Mouse (Mus musculus) frontal cortex, adult (tissue): ENCODE data around the gene Itgal.
"Not testable (repeated sequence)": the region's sequence is repeated elsewhere in the genome, so short reads cannot be mapped to it uniquely, and the experiment has no call there.

Experiments
- ATAC-seq: cut with Nextera tagmentation; 2 replicates; pipeline ENCODE4 v1.9.2; 2017; ENCODE audit warnings: mild to moderate bottlenecking, moderate library complexity, mixed read lengths; ENCODE audit not compliant: low TSS enrichment

Gene Itgal

DNA sequence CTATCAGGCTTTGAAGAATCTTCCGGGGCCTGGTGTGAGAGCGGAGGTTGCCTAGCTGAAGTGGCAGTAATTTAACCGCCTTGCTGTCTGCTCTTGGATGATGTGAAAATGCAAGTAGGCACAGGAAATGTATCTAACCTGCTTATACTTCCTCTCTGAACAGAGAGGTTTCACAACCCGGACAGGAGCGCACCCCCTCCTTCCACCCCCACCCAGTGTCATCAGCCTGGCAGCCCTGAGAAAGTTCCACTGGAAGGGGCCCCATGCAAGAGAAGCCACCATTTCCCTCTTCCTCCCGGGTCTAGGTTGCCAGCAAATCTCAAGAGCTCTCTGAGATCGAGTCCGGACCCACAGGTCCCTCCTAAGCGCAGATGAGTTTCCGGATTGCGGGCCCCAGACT, at the start of gene Itgal:
TSS of gene Itgal (plus strand) at position 163 of the 400 bp plus-strand sequence.
- ATAC-seq = no peak

DNA sequence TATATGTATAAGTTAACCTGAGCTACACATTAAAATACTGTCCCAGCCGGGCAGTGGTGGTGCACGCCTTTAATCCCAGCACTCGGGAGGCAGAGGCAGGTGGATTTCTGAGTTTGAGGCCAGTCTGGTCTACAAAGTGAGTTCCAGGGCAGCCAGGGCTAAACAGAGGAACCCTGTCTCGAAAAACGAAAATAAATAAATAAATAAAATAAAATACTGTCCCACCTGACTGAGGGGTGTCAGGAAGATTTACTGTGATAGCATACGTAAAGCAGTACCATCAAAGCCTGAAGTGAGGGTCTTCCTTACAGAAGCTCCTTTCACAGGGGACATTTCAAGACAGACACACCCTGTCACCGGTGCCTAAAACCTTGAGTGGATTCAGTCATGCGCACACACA, 45.5 kb upstream of the Itgal start:
- ATAC-seq = not testable (repeated sequence)

DNA sequence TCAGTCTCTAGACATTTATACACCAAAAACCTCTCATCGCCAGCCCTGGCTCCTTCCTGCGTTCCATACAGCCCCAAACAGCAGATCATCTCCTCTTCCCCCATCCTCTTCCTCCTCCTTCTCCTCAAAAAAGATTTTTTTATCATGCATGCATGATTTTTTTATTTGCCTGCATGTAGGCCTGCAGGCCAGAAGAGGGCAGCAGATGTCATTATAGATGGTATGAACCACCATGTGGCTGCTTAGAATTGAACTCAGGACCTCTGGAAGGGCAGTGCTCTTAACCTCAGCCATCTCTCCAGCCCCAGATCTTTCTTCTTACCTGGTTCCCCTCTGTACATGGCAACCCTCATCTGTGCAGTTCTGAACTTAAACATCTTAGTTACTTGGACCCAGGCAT, 43.6 kb upstream of the Itgal start:
- ATAC-seq = no peak

DNA sequence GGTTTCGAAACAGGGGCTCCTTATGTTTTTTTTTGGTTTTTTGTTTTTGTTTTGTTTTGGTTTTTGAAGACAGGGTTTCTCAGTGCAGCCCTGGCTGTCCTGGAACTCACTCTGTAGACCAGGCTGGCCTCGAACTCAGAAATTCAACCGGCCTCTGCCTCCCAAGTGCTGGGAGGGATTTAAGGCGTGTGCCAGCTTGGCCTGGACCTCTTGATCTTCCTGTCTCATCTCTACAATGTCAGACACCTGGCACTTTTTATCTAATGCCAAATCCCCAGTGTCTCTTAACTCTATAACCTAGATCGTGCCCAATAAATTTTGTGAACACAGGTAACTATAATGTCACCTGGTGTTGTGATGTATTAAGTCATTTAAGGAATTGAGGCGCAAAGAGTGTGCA, 42.7 kb upstream of the Itgal start:
- ATAC-seq = no peak

DNA sequence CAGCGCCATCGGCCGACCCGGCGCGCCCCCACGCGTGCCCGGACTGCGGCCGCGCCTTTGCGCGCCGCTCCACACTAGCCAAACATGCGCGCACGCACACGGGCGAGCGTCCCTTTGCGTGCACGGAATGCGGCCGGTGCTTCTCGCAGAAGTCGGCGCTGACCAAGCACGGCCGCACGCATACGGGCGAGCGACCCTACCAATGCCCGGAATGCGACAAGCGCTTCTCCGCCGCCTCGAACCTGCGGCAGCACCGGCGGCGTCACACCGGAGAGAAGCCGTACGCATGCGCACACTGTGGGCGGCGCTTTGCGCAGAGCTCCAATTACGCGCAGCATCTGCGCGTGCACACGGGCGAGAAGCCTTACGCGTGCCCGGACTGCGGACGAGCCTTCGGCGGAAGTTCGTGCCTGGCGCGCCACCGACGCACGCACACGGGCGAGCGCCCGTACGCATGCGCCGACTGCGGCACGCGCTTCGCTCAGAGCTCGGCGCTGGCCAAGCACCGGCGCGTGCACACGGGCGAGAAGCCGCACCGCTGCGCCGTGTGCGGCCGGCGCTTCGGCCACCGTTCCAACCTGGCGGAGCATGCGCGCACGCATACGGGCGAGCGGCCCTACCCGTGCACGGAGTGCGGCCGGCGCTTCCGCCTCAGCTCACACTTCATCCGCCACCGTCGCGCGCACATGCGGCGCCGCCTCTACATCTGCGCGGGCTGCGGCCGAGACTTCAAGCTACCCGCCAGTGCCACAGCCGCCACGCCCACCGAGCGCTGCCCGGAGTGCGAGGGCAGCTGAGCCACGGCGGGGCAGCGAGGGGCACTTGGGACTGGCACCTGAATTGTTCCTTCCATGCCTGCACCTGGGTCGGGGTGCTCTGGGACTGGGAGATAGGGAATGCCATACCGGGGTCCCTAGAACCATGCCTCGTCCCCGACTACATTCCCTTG, 42.0 kb upstream of the Itgal start:
- peak; percentile 77 for ATAC-seq

DNA sequence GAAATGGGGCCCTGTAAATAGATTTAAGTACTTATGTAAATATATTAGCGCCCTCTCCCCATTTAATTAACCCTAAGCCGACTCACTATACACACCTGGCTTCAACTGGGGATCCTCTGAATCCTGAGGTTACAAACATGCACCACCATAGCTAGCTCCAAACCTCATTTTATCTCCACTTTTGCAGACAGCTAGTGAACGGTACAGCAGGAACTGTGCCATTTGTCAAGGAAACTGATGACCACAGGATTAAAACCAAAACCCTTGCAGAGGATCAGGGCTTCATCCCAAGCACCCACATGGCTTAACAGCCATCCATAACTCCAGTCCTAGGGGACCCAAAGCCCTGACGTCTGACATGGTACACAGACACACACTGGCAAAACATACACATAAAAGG, 41.1 kb upstream of the Itgal start:
- ATAC-seq = no peak

DNA sequence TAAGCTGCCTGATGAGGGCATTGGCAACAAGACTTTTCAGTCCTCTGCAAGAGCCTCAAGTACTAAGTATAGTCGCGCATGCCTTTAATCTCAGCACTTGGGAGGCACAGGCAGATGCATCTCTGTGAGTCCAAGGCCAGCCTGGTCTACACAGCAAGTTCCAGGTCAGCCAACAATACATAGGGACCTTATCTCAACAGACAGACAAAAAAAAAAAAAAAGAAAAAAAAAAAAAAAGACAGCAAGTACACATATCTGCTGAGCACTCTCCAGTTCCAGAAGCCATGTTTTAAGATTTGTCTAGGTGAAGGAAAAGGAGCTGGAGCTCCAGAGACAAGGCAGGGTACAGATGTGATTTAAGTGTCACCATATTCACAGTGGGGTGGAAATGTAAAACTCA, 40.1 kb upstream of the Itgal start:
- no peak for ATAC-seq

DNA sequence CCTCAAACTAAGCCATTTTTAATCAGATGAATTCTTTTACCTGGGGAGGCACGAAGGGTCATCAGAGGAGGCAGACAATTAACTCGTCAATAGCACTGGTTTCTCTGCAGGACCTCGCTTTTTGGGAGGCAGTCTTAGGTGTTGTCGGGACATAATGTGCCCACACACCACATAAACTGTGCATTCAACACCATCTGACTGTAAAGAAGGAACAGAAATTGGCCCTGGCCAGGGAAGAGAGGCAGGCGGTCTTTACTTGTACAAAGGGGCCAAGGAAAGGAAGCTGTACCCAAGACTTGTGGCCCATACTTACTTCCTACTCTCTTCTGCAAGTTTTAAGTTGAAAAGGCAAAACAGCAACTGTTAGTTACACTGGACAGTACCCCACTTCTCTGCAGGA, 39.5 kb upstream of the Itgal start:
- ATAC-seq = no peak

DNA sequence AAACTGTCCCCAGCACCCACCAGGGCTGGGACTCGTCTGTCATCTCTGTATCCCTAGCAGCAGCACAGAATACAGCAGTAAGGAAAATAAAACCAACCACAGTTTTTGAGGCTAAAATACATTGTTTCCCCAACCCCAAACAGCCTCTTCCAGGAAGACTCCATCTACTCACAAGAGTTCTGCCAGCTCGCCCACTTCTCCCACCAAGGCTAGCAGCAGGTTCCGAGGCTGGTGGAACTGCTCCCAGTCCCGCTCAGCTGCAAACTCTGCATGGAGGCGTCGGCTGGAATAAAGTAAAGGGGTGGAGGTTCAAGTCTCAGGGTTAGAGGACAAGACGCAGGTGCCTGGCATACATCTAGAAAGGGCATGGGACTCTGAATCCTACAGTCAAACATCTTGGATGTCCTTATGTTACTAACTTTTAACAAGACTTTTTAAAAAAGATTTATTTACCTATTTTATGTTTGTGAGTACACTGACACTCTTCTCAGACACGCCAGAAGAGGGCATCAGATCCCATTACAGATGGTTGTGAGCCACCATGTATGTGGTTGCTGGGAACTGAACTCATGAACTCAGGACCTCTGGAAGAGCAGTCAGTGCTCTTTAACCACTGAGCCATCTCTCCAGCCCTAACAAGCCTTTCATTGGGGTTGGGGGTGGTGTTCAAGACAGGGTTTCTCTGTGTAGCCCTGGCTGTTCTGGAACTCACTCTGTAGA, 36.7 kb upstream of the Itgal start:
- ATAC-seq = no peak

DNA sequence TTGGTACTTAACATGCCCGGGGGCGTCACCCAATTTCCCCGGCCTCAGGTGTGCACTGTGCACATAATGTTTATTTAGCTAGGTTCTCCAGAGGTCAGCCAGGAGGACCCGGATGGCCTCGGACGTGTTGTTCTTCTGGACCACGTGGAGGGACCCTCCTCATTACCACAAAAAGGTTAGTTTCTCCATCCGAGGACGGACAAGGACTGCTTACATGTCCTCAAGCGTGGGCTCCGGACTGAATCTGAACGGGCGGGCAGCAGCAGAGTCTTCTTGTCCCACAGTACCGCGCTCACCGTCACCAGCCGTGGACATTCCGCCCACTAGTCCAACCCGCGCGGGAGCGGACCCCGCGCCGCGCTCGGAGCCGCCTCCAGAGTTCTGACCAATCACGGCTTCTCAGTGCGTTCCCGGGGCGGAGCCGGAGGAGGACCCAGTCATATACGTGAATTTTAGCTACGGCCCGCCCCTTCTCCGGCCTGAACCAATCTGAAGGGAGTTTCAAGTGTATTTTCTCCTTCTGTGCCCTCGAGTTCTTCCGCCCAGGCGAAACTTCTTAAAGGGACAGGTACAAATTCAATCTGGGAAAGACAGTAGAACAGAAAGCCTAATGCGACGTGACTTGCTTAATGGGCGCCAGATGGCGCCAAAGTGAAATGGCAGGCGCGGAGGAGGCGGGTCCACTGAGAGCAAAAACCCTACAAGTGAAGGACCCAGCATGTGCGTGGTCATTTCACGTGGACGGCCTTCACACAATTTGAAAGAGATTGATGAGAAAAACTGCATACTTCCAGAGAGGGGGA, 35.5 kb upstream of the Itgal start, which contains the start of gene Dctpp1:
TSS of gene Dctpp1 (minus strand) at position 401 of the 803 bp plus-strand sequence.
- ATAC-seq = peak; percentile 96

DNA sequence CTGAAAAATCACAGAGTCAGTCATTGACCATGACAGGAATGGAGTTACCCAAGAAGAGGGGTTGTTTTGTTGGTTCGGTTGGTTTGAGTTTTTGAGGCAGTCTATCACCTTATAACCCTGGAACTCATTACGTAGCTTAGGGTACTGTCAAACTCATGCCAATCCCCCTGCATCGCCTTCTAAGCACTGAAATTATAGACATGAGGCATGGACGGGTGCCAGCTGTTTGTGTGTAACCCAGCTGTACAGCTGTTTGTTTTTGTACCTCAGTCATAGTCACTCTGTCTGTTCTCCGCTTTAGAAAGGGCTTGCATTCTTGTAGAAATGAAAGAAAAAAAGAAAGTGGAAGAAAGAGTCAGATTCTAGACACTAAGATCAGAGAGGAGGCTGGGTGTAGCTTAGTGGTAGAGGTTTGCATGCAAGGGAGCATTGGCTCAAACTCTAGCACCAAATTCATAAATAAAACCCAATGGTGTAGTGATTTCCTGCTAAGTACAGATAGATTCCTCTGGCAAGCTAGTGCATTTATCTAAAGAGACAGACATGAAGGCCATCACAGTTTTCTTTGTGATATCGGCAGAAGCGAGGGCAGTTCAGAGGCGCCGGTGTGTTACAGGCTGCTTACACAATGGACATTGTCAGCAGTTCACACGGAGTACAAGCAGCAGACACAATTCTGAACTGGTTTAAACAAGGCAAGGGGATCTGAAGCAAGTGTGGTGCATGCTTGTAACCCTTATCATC, 33.7 kb upstream of the Itgal start:
- no peak for ATAC-seq

DNA sequence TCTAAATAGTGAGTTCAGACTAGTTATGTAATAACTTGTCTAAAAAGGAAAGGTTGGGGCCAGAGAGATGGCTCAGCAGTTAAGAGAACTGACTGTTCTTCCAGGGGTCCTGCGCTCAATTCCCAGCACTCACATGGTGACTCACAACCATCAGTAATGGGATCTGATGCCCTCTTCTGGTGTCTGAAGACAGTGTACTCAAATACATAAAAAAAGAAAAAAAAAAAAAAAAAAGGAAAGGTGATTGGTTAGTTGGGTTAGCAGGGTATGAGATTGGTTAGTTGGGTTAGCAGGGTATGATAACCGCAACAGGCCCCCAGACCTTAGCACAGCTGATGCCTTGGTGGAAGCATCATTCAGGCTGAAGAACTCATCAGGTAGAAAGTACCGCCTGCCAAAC, 32.5 kb upstream of the Itgal start:
- no peak for ATAC-seq

DNA sequence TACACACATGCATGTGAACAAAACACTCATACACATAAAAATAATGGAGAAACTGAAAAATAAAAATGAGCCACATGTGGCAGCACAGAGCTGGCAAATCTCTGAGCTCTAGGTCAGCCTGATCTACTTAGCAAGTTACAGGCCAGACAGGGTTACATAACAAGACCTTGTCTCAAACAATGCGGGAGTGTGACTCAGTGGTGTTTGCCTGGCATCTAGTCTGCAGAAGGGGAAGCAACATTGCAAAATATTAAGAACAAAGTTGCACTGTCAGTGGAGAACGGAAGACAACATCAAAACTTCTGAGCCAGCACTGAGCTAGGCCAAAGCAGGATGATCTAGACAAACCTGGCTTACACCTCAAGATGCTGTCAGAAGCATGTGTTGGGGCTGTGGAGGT, 25.8 kb upstream of the Itgal start:
- ATAC-seq = no peak

DNA sequence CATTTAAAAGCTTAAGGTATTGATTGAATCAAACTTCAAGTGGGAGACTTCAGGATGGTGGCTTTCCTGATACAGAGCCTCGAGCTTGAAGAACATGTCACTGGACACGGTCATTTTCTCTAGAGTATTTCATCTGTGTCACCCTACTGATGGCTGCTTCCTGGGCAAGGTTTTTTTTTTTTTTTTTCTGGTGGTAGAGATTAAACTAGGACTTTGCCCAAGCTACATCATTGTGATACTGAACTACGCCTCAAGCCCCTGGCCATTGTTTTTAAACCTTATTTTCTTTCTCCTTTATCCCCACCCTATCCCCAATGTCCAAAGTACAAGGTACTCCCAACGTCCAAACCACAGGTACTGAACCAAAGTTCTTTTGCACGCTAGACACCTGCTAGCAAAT, 25.4 kb upstream of the Itgal start:
- ATAC-seq = no peak

DNA sequence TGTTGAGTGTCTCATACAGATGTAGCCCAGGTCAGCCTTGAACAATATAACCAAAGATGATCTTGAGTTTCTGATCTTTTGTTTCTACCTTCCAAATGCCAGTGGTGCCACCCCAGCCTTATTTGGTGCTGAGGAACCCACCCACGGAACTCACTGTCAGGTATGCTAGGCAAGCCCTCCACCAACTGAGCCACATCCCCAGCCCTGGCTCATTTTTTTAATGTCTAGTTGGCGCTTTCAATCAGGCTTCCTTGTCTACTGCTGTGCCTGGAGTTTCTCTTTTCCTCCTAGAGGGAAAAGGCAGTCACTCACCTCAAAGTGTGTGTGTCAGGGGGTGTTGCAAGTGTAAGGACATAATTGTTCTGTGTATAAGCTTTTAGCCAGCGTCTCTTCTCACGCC, 25.0 kb upstream of the Itgal start:
- ATAC-seq = no peak

DNA sequence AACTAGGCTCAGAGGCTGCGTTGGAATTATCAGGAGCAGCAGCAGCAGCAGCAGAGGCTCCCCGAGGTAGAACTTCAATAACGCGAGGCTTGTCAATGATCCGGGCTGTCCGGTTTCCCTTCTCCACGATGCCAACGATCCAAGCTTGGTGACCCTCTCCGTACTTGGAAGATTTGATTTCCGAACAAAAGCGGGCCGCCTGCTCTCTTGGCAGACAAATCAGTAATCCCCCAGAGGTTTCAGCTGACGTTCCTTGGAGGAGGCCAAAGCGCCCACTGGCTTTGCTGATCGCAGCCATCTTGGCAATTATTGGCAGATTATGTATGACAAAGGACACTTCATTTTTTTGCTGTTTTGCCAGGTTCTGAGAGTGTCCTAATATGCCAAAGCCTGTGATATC, 23.5 kb upstream of the Itgal start:
- no peak for ATAC-seq

DNA sequence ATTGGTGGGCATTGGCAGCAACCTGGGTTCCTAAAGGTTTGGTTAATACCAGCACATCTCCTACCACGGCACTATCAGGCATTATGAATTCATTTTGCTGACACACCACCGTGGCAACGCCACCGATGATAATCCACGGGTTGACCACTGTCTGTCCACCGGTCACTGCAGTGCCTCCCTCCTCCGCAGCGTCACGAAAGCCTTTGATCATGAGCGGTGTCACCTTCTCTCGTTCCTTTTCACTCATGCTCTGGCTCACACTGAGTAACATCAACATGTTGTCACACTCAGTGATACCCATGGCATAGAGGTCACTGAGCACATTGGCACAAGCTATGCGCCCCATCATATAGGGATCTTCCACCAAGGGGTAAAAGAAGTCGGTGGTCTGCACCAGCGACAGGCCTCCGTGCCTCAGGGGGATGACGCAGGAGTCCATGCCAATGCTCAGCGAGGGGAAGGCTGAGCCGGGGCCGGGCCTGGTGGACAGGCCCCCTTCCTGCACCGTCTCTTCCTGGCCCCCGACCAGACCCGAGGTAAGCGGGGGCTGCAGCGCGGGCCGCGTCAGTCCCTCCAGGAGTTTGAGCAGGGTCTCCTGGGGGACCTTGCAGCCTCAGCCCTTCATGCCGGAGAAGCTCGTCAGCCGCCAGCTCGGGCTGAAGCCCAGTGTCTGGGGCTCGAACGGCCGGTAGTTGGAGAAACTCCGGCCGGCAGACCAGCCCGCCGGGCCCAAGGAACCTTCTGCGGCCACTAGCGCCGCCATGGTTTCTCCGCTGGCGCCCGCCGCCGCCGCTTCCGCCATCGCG, 22.7 kb upstream of the Itgal start:
- peak; percentile 64 for ATAC-seq

DNA sequence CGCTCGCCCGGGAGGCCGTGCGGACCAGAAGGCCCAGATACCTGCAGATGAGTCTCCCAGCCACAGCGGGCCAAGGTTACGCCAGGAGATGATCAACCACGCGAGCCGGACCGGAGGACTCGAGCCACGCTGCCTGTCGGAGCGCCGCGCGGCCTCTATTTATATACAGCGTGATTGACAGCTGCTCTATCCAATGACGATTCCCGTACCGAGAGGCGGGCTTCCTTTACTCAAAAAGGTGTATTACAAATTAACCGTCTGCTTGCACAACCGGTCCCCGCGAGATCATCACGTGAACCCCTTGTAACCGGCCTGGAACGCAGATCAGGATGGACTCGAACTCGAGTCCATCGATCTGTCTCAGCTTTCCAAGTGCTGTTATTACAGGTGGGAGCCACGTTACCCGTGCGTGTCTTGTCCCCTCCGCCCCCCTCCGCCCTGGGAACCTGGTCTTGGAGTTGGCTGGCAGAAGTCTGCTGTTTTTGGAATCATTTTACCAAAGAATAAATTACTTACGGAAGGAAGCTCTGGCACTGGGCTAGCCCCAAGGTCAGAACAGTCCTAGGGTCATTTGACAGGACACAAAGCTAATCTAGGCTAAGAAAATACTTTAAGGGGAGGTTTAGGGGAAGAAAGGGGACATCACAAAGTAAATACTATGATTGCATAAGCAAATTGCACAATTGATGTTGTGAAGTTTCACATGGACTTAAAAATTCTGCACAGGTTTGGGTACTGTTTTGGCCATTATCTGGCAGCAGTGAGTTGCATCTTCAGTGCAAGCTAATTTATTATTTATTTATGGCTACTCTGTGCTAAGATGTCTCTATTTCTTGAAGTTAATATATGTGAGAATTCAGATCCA, 21.9 kb upstream of the Itgal start, which contains the start of gene Sephs2:
TSS of gene Sephs2 (minus strand) at position 131 of the 865 bp plus-strand sequence.
- peak; percentile 93 for ATAC-seq

DNA sequence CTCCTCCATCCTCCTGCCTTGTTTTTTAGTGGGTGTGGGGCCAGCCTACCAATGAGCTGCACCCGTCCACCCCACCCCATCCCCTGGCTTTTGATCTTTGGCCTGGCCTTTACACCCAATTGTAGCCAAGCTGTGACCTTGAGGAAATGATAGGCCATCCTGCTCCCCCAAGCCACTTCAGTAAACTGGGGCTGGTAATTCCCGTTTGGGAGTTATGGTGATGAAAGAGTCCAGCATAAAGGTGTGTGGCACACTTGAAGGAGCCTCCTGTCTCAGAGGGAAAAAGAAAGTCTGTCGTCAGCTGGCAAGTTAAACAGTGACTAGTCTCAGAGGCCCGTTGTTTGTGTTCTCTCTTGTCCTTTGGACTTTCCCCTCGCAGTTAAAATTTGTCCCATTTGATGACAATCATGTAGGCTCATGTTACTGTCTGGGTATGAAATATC, 19.5 kb upstream of the Itgal start:
- ATAC-seq = no peak
